Mouse (Mus musculus): Measurements from ENCODE around the gene Tek. TPM values are rescaled to one million over a fixed set of nuclear protein-coding genes. Genes with fewer than 3 reads are reported as not detected.
"Not testable (repeated sequence)": the region's sequence is repeated elsewhere in the genome, so short reads cannot be mapped to it uniquely, and the experiment has no call there.

Tek gene
- polyA plus RNA-seq (2014; fragmentation: Nextera tagmentation; extraction: Ambion mirVana): 9.9 and 11.1 TPM in 2 replicates

- H3K9ac ChIP-seq (ENCODE audit: low read length): no peak within 1 kb of the TSS
- H3K4me1 ChIP-seq (ENCODE audit: control insufficient read depth, insufficient read depth, low read length): no peaks in the 10 kb centered on the region
- no peak within 1 kb of the TSS for H3K27ac ChIP-seq (ENCODE audit: low read depth, low read length)
- H3K36me3 ChIP-seq (ENCODE audit: control insufficient read depth, insufficient read depth, low read length): no peaks in the 10 kb centered on the region
- H3K27me3 ChIP-seq (ENCODE audit: control insufficient read depth, insufficient read depth, low read length): no peaks in the 10 kb centered on the region
- DNase-seq (ENCODE audit: low spot score, missing footprints): no peak
- ATAC-seq (ENCODE audit: low FRiP score): no peak
- H3K9me3 ChIP-seq (ENCODE audit: control insufficient read depth, low read length): no peaks in the 10 kb centered on the region
- H3K4me3 ChIP-seq (ENCODE audit: low read depth, low read length): no peak within 1 kb of the TSS
- no peak within 1 kb of the TSS for H3K4me2 ChIP-seq
- WGBS: 76% methylated on average over 16 of the region's 16 CpGs
These were observed at the start of gene Tek for GRCm38 (mm10) chr4:94738838-94739731. TSS of gene Tek (plus strand) at chr4:94739289.

- not testable (repeated sequence) for DNase-seq (ENCODE audit: low spot score, missing footprints); H3K9me3 ChIP-seq (ENCODE audit: control insufficient read depth, low read length); H3K27me3 ChIP-seq (ENCODE audit: control insufficient read depth, insufficient read depth, low read length); ATAC-seq (ENCODE audit: low FRiP score); H3K4me2 ChIP-seq; H3K4me1 ChIP-seq (ENCODE audit: control insufficient read depth, insufficient read depth, low read length); H3K27ac ChIP-seq (ENCODE audit: low read depth, low read length); H3K9ac ChIP-seq (ENCODE audit: low read length); H3K36me3 ChIP-seq (ENCODE audit: control insufficient read depth, insufficient read depth, low read length); H3K4me3 ChIP-seq (ENCODE audit: low read depth, low read length)
- WGBS: 93% methylated on average over 1 of the region's 2 CpGs
These were observed 49.3 kb upstream of the Tek start for GRCm38 (mm10) chr4:94689804-94690203.

GRCm38 (mm10) chr4:94691078-94691477 is 48.0 kb upstream of the Tek start:
- WGBS: 94% methylated on average over 4 of the region's 4 CpGs
- no peak for DNase-seq (ENCODE audit: low spot score, missing footprints)
- H3K36me3 ChIP-seq (ENCODE audit: control insufficient read depth, insufficient read depth, low read length): peaks cover 3% of the 10 kb centered on the region; the same call in 1 of the 2 replicates
- H3K4me3 ChIP-seq (ENCODE audit: low read depth, low read length): no peak overlapping the region
- no peaks in the 10 kb centered on the region for H3K27me3 ChIP-seq (ENCODE audit: control insufficient read depth, insufficient read depth, low read length)
- no peaks in the 10 kb centered on the region for H3K4me1 ChIP-seq (ENCODE audit: control insufficient read depth, insufficient read depth, low read length)
- no peak overlapping the region for H3K27ac ChIP-seq (ENCODE audit: low read depth, low read length)
- no peaks in the 10 kb centered on the region for H3K9me3 ChIP-seq (ENCODE audit: control insufficient read depth, low read length)
- H3K9ac ChIP-seq (ENCODE audit: low read length): no peak overlapping the region
- H3K4me2 ChIP-seq: no peak overlapping the region
- no peak for ATAC-seq (ENCODE audit: low FRiP score)

GRCm38 (mm10) chr4:94692175-94692574 is 46.9 kb upstream of the Tek start:
- no peaks in the 10 kb centered on the region for H3K27me3 ChIP-seq (ENCODE audit: control insufficient read depth, insufficient read depth, low read length)
- no peak overlapping the region for H3K4me3 ChIP-seq (ENCODE audit: low read depth, low read length)
- H3K36me3 ChIP-seq (ENCODE audit: control insufficient read depth, insufficient read depth, low read length): peaks cover 3% of the 10 kb centered on the region; the same call in 1 of the 2 replicates
- 93% methylated on average over 2 of the region's 2 CpGs for WGBS
- no peak overlapping the region for H3K9ac ChIP-seq (ENCODE audit: low read length)
- DNase-seq (ENCODE audit: low spot score, missing footprints): no peak
- no peak for ATAC-seq (ENCODE audit: low FRiP score)
- H3K4me1 ChIP-seq (ENCODE audit: control insufficient read depth, insufficient read depth, low read length): no peaks in the 10 kb centered on the region
- no peak overlapping the region for H3K27ac ChIP-seq (ENCODE audit: low read depth, low read length)
- no peak overlapping the region for H3K4me2 ChIP-seq
- no peaks in the 10 kb centered on the region for H3K9me3 ChIP-seq (ENCODE audit: control insufficient read depth, low read length)

- no peak overlapping the region for H3K27ac ChIP-seq (ENCODE audit: low read depth, low read length)
- no peak overlapping the region for H3K9ac ChIP-seq (ENCODE audit: low read length)
- 83% methylated on average over 3 of the region's 3 CpGs for WGBS
These were observed 42.7 kb upstream of the Tek start for GRCm38 (mm10) chr4:94696368-94696767.

GRCm38 (mm10) chr4:94711002-94711401 is 28.1 kb upstream of the Tek start:
- Histone ChIP-seq H3K27ac (ENCODE audit: low read depth, low read length) (no peak overlapping the region), H3K27me3 (ENCODE audit: control insufficient read depth, insufficient read depth, low read length) (no peaks in the 10 kb centered on the region), H3K4me1 (ENCODE audit: control insufficient read depth, insufficient read depth, low read length) (no peaks in the 10 kb centered on the region), H3K4me2 (no peak overlapping the region), H3K36me3 (ENCODE audit: control insufficient read depth, insufficient read depth, low read length) (no peaks in the 10 kb centered on the region), H3K4me3 (ENCODE audit: low read depth, low read length) (no peak overlapping the region), H3K9me3 (ENCODE audit: control insufficient read depth, low read length) (no peaks in the 10 kb centered on the region), H3K9ac (ENCODE audit: low read length) (no peak overlapping the region)
- DNase-seq (ENCODE audit: low spot score, missing footprints) (no peak), ATAC-seq (ENCODE audit: low FRiP score) (no peak)
- WGBS: 99% methylated on average over 2 of the region's 2 CpGs

More at GRCm38 (mm10) chr4:94696368-94696767, 42.7 kb upstream of the Tek start:
- H3K4me2 ChIP-seq: no peak overlapping the region
- no peaks in the 10 kb centered on the region for H3K27me3 ChIP-seq (ENCODE audit: control insufficient read depth, insufficient read depth, low read length)
- DNase-seq (ENCODE audit: low spot score, missing footprints) (no peak), ATAC-seq (ENCODE audit: low FRiP score) (no peak)
- H3K36me3 ChIP-seq (ENCODE audit: control insufficient read depth, insufficient read depth, low read length): no peaks in the 10 kb centered on the region
- H3K4me1 ChIP-seq (ENCODE audit: control insufficient read depth, insufficient read depth, low read length): no peaks in the 10 kb centered on the region
- no peak overlapping the region for H3K4me3 ChIP-seq (ENCODE audit: low read depth, low read length)
- no peaks in the 10 kb centered on the region for H3K9me3 ChIP-seq (ENCODE audit: control insufficient read depth, low read length)

GRCm38 (mm10) chr4:94711426-94711825 is 27.7 kb upstream of the Tek start:
- no peaks in the 10 kb centered on the region for H3K9me3 ChIP-seq (ENCODE audit: control insufficient read depth, low read length)
- 75% methylated on average over 4 of the region's 4 CpGs for WGBS
- no peak for ATAC-seq (ENCODE audit: low FRiP score)

GRCm38 (mm10) chr4:94713741-94714140 is 25.3 kb upstream of the Tek start:
- no peaks in the 10 kb centered on the region for H3K27me3 ChIP-seq (ENCODE audit: control insufficient read depth, insufficient read depth, low read length)
- H3K4me2 ChIP-seq: no peak overlapping the region
- DNase-seq (ENCODE audit: low spot score, missing footprints) (no peak), ATAC-seq (ENCODE audit: low FRiP score) (no peak)
- H3K36me3 ChIP-seq (ENCODE audit: control insufficient read depth, insufficient read depth, low read length): no peaks in the 10 kb centered on the region
- H3K9ac ChIP-seq (ENCODE audit: low read length): no peak overlapping the region
- no peaks in the 10 kb centered on the region for H3K9me3 ChIP-seq (ENCODE audit: control insufficient read depth, low read length)
- no peak overlapping the region for H3K4me3 ChIP-seq (ENCODE audit: low read depth, low read length)
- H3K4me1 ChIP-seq (ENCODE audit: control insufficient read depth, insufficient read depth, low read length): no peaks in the 10 kb centered on the region
- no peak overlapping the region for H3K27ac ChIP-seq (ENCODE audit: low read depth, low read length)

More at GRCm38 (mm10) chr4:94711426-94711825, 27.7 kb upstream of the Tek start:
- no peak overlapping the region for H3K4me3 ChIP-seq (ENCODE audit: low read depth, low read length)
- no peak overlapping the region for H3K27ac ChIP-seq (ENCODE audit: low read depth, low read length)
- no peaks in the 10 kb centered on the region for H3K36me3 ChIP-seq (ENCODE audit: control insufficient read depth, insufficient read depth, low read length)
- H3K4me1 ChIP-seq (ENCODE audit: control insufficient read depth, insufficient read depth, low read length): no peaks in the 10 kb centered on the region
- no peaks in the 10 kb centered on the region for H3K27me3 ChIP-seq (ENCODE audit: control insufficient read depth, insufficient read depth, low read length)
- H3K9ac ChIP-seq (ENCODE audit: low read length): no peak overlapping the region
- DNase-seq (ENCODE audit: low spot score, missing footprints): no peak
- no peak overlapping the region for H3K4me2 ChIP-seq

- no peak overlapping the region for H3K4me3 ChIP-seq (ENCODE audit: low read depth, low read length)
- H3K27ac ChIP-seq (ENCODE audit: low read depth, low read length): no peak overlapping the region
- no peaks in the 10 kb centered on the region for H3K9me3 ChIP-seq (ENCODE audit: control insufficient read depth, low read length)
- ATAC-seq (ENCODE audit: low FRiP score) (no peak), DNase-seq (ENCODE audit: low spot score, missing footprints) (no peak)
- H3K4me2 ChIP-seq: no peak overlapping the region
- no peaks in the 10 kb centered on the region for H3K4me1 ChIP-seq (ENCODE audit: control insufficient read depth, insufficient read depth, low read length)
- H3K9ac ChIP-seq (ENCODE audit: low read length): no peak overlapping the region
- 55% methylated on average over 6 of the region's 6 CpGs for WGBS
- H3K27me3 ChIP-seq (ENCODE audit: control insufficient read depth, insufficient read depth, low read length): no peaks in the 10 kb centered on the region
- H3K36me3 ChIP-seq (ENCODE audit: control insufficient read depth, insufficient read depth, low read length): no peaks in the 10 kb centered on the region
These were observed 23.9 kb upstream of the Tek start for GRCm38 (mm10) chr4:94715166-94715565.

Measured in midbrain, embryonic 11.5 days (tissue).